Mouse (Mus musculus) forebrain, embryonic 11.5 days (tissue): ENCODE measurements at regions not wholly inside any gene's neighbourhood (a gene's known extent, or its start where the extent isn't known, plus 50 kb on each side); places are given as distances from the start of the nearest gene placed in this dataset.

ENCODE experiments used
- ATAC-seq: fragments of 200-750 bp; cut with Nextera tagmentation; replicated peaks from 2 replicates; pipeline ENCODE4 v1.8.0; 2017; ENCODE audit warnings: moderate TSS enrichment; ENCODE audit not compliant: low FRiP score
- DNase-seq: peaks from one replicate; pipeline ENCODE4 v3.0.0-alpha.2; 2017; ENCODE audit warnings: low spot score
- H3K27ac ChIP-seq: fragments of 300-500 bp; sonication (generic); 2 replicates; pipeline ENCODE4 v1.5.1; 2014; ENCODE audit warnings: low read depth, low read length
- H3K27me3 ChIP-seq: fragments of 300-500 bp; sonication (generic); 2 replicates; pipeline ENCODE4 v1.6.1; 2014; ENCODE audit warnings: mild to moderate bottlenecking, low read length, mixed read lengths; ENCODE audit not compliant: control insufficient read depth, insufficient read depth
- H3K36me3 ChIP-seq: fragments of 300-500 bp; sonication (generic); 2 replicates; pipeline ENCODE4 v1.6.1; 2014; ENCODE audit warnings: mild to moderate bottlenecking, low read length, moderate library complexity, mixed read lengths; ENCODE audit not compliant: control insufficient read depth, insufficient read depth
- H3K4me1 ChIP-seq: fragments of 300-500 bp; sonication (generic); replicated peaks from 2 replicates; pipeline ENCODE4 v1.6.1; 2014; ENCODE audit warnings: low read length, mixed read lengths; ENCODE audit not compliant: control insufficient read depth, insufficient read depth
- H3K4me2 ChIP-seq: fragments of 300-500 bp; sonication (generic); 2 replicates; pipeline ENCODE4 v1.6.1; 2014; ENCODE audit warnings: low read depth, mild to moderate bottlenecking, low read length, moderate library complexity, mixed read lengths; ENCODE audit not compliant: severe bottlenecking
- H3K4me3 ChIP-seq: fragments of 300-500 bp; sonication (generic); 2 replicates; pipeline ENCODE4 v1.5.1; 2014; ENCODE audit warnings: low read depth, low read length
- H3K9ac ChIP-seq: fragments of 300-500 bp; sonication (generic); 2 replicates; pipeline ENCODE4 v1.6.1; 2014; ENCODE audit warnings: low read length
- H3K9me3 ChIP-seq: fragments of 300-500 bp; sonication (generic); 2 replicates; pipeline ENCODE4 v1.6.1; 2016; ENCODE audit warnings: low read length, mixed read lengths; ENCODE audit not compliant: control insufficient read depth
- whole genome bisulfite sequencing: fragments of 180-500 bp; shearing (Covaris S2); extraction: QIAGEN DNeasy Blood & Tissue Kit; methylation state at CpG from one replicate; pipeline ENCODE4 v1.1.7; 2014; 5-methylcytosine and 5-hydroxymethylcytosine counted together

GRCm38 (mm10) chr16:93106811-93107523, 281.0 kb upstream of the Runx1 start:
- no peak for ATAC-seq
- 86% methylated on average over 13 of the region's 13 CpGs for WGBS
- Histone ChIP-seq H3K27ac (no peak overlapping the region), H3K27me3 (no peaks in the 10 kb centered on the region), H3K9ac (no peak overlapping the region), H3K36me3 (no peaks in the 10 kb centered on the region), H3K4me1 (no peaks in the 10 kb centered on the region), H3K4me3 (no peak overlapping the region), H3K9me3 (no peaks in the 10 kb centered on the region), H3K4me2 (no peak overlapping the region)
- DNase-seq = no peak

- Histone ChIP-seq H3K27ac (no peak overlapping the region), H3K36me3 (no peaks in the 10 kb centered on the region), H3K27me3 (no peaks in the 10 kb centered on the region), H3K9me3 (no peaks in the 10 kb centered on the region), H3K9ac (no peak overlapping the region), H3K4me1 (no peaks in the 10 kb centered on the region), H3K4me2 (no peak overlapping the region), H3K4me3 (no peak overlapping the region)
- DNase-seq = no peak
- ATAC-seq = no peak
- WGBS = 70% methylated on average over 3 of the region's 3 CpGs
Observed at GRCm38 (mm10) chr16:93102174-93102573, 276.2 kb upstream of the Runx1 start.

GRCm38 (mm10) chr16:93098057-93098456, 272.1 kb upstream of the Runx1 start:
- Histone ChIP-seq H3K4me2 (no peak overlapping the region), H3K27me3 (no peaks in the 10 kb centered on the region), H3K9me3 (no peaks in the 10 kb centered on the region), H3K27ac (no peak overlapping the region), H3K4me3 (no peak overlapping the region), H3K4me1 (no peaks in the 10 kb centered on the region), H3K36me3 (no peaks in the 10 kb centered on the region), H3K9ac (no peak overlapping the region)
- DNase-seq = no peak
- WGBS = 86% methylated on average over 8 of the region's 8 CpGs
- no peak for ATAC-seq

GRCm38 (mm10) chr16:93096175-93096574, 270.2 kb upstream of the Runx1 start:
- Histone ChIP-seq H3K36me3 (no peaks in the 10 kb centered on the region), H3K9ac (no peak overlapping the region), H3K4me2 (no peak overlapping the region), H3K9me3 (no peaks in the 10 kb centered on the region), H3K27ac (no peak overlapping the region), H3K27me3 (no peaks in the 10 kb centered on the region), H3K4me3 (no peak overlapping the region), H3K4me1 (no peaks in the 10 kb centered on the region)
- 90% methylated on average over 5 of the region's 5 CpGs for WGBS
- ATAC-seq (no peak), DNase-seq (no peak)

- Histone ChIP-seq H3K27me3 (no peaks in the 10 kb centered on the region), H3K4me2 (no peak overlapping the region), H3K27ac (no peak overlapping the region), H3K9ac (no peak overlapping the region), H3K4me1 (no peaks in the 10 kb centered on the region), H3K36me3 (no peaks in the 10 kb centered on the region), H3K4me3 (no peak overlapping the region), H3K9me3 (no peaks in the 10 kb centered on the region)
- ATAC-seq (no peak), DNase-seq (no peak)
- WGBS = 76% methylated on average over 7 of the region's 7 CpGs
Observed at GRCm38 (mm10) chr16:93092796-93093195, 266.8 kb upstream of the Runx1 start.

- H3K27ac ChIP-seq = no peak overlapping the region
- H3K9ac ChIP-seq = no peak overlapping the region
- ATAC-seq (no peak), DNase-seq (no peak)
- H3K4me1 ChIP-seq = no peaks in the 10 kb centered on the region
- WGBS = 91% methylated on average over 10 of the region's 10 CpGs
- no peaks in the 10 kb centered on the region for H3K36me3 ChIP-seq
- H3K4me2 ChIP-seq = no peak overlapping the region
- no peak overlapping the region for H3K4me3 ChIP-seq
- no peaks in the 10 kb centered on the region for H3K9me3 ChIP-seq
- H3K27me3 ChIP-seq = no peaks in the 10 kb centered on the region
Observed at GRCm38 (mm10) chr16:93085227-93085883, 259.4 kb upstream of the Runx1 start.

- Histone ChIP-seq H3K4me3 (no peak overlapping the region), H3K9ac (no peak overlapping the region), H3K27me3 (no peaks in the 10 kb centered on the region), H3K4me2 (no peak overlapping the region), H3K9me3 (no peaks in the 10 kb centered on the region), H3K36me3 (no peaks in the 10 kb centered on the region), H3K4me1 (no peaks in the 10 kb centered on the region; the same call in 1 of the 2 replicates), H3K27ac (no peak overlapping the region)
- DNase-seq = no peak
- no peak for ATAC-seq
- WGBS = 75% methylated on average over 2 of the region's 2 CpGs
Observed at GRCm38 (mm10) chr16:93083756-93084155, 257.8 kb upstream of the Runx1 start.

- ATAC-seq = no peak
- no peaks in the 10 kb centered on the region for H3K9me3 ChIP-seq
- H3K27ac ChIP-seq = no peak overlapping the region
- 67% methylated on average over 1 of the region's 1 CpGs for WGBS
- no peak overlapping the region for H3K9ac ChIP-seq
- H3K4me3 ChIP-seq = no peak overlapping the region
- no peaks in the 10 kb centered on the region for H3K36me3 ChIP-seq
- no peak overlapping the region for H3K4me2 ChIP-seq
- no peaks in the 10 kb centered on the region; the same call in 1 of the 2 replicates for H3K4me1 ChIP-seq
- H3K27me3 ChIP-seq = no peaks in the 10 kb centered on the region
- DNase-seq = no peak
Observed at GRCm38 (mm10) chr16:93083142-93083541, 257.2 kb upstream of the Runx1 start.

GRCm38 (mm10) chr16:93081533-93081932, 255.6 kb upstream of the Runx1 start:
- no peaks in the 10 kb centered on the region for H3K27me3 ChIP-seq
- H3K4me3 ChIP-seq = no peak overlapping the region
- DNase-seq (no peak), ATAC-seq (no peak)
- no peaks in the 10 kb centered on the region for H3K9me3 ChIP-seq
- no peak overlapping the region for H3K9ac ChIP-seq
- H3K27ac ChIP-seq = no peak overlapping the region
- WGBS = 97% methylated on average over 2 of the region's 2 CpGs
- H3K4me1 ChIP-seq = no peaks in the 10 kb centered on the region; the same call in 1 of the 2 replicates
- H3K4me2 ChIP-seq = no peak overlapping the region
- no peaks in the 10 kb centered on the region for H3K36me3 ChIP-seq
